Mouse (Mus musculus): ENCODE measurements around the gene 4933400A11Rik. TPM values are rescaled to one million over a fixed set of nuclear protein-coding genes. Genes with fewer than 3 reads are reported as not detected.

The 4933400A11Rik gene
- total and polyA plus RNA-seq, 3 experiments: not detected

DNA sequence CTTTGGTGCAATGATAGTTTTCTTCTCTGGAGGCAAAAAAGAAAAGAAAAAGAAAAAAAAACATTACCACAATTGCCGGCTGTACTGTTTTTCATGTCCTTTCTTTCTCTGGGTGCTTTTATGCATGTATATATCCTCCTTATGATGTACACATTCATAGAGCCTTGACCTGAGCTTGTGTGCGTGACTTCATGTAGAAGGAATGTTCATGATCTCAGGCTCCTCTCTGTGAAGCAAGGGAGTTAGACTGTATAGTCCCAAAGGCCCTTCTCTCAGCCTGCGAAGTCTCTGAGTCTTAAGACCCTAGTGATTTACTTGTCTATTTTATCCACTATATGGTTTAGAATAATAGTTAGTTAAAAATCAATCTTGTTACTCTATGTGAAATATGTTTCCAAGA, 21.4 kb downstream of the 4933400A11Rik start:
- no peaks in the 10 kb centered on the region for H3K9me3 ChIP-seq (replicated peaks; ENCODE audit: low read length)
- H3K79me2 ChIP-seq (replicated peaks; ENCODE audit: control insufficient read depth, extremely low read depth, insufficient read depth, poor library complexity, severe bottlenecking): no peaks in the 10 kb centered on the region

DNA sequence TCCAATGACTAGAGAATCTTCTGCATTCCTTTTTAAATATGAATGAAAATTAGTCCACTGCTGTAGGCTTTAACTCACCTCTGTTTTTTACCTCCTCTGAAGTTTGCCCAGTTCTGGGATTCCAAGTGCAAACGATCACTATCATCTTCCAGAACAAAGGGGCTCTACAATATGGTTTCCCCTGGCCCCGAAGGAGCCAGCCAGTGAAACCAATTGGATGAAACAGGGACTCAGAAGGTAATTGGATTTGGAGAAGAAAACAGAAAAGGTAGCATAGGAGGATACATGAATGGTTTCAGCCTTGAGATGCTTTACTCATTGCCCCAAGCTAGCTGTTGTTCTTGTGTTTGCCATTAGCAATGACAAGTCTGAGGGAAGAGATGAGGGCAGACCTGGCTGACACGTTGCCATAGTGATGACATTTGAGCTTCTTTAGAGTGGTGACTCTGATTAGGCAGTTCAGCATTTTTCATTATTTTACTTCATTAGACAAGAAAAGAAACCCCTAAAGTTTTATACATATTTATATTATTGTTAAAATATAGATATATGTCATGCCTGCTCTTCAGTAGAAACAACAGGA, 44.0 kb downstream of the 4933400A11Rik start:
- H3K27me3 ChIP-seq (replicated peaks): no peaks in the 10 kb centered on the region
- dilution Hi-C loops (cut with MboI; ENCODE audit: extremely low pct_ligation_motif_present, extremely low pct_unique_long_range_greater_than_20kb, low sequenced_read_pairs): no loop called here

More for the DNA sequence above, 21.4 kb downstream of the 4933400A11Rik start:
- no peaks in the 10 kb centered on the region for H3K27me3 ChIP-seq (replicated peaks)
- H3K27ac ChIP-seq (ENCODE audit: insufficient read depth, low read depth): no peak overlapping the region
- no peak overlapping the region for H3K4me3 ChIP-seq (replicated peaks in 1 of 3; ENCODE audit: low read depth in 2 of 3, low read length in 2 of 3, poor library complexity in 1 of 3)
- TF ChIP-seq MXI1 (IDR thresholded peaks at IDR 0.05; ENCODE audit: low read depth, low read length) (no peak), NELFE (IDR thresholded peaks at IDR 0.05; ENCODE audit: low read depth, low read length) (no peak), E2F4 (IDR thresholded peaks at IDR 0.05; ENCODE audit: insufficient replicate concordance, low read depth, low read length) (no peak), CTCF (conservative IDR thresholded peaks at IDR 0.05 in 1 of 2, IDR thresholded peaks at IDR 0.05 in 1 of 2; ENCODE audit: low read depth in 2 of 2, low read length in 2 of 2) (no peak), PAX5 (IDR thresholded peaks at IDR 0.05; ENCODE audit: low read length) (no peak), RCOR1 (conservative IDR thresholded peaks at IDR 0.05; ENCODE audit: low read depth, low read length) (no peak), NRF1 (IDR thresholded peaks at IDR 0.05; ENCODE audit: low read depth, low read length) (no peak), USF2 (conservative IDR thresholded peaks at IDR 0.05; ENCODE audit: low read depth, low read length) (no peak), ZC3H11A (IDR thresholded peaks at IDR 0.05; ENCODE audit: low read depth, low read length) (no peak), MAZ (IDR thresholded peaks at IDR 0.05; ENCODE audit: low read depth, low read length) (no peak)
- no peak for DNase-seq (ENCODE audit: extremely low read depth)
- dilution Hi-C loops (cut with MboI; ENCODE audit: extremely low pct_ligation_motif_present, extremely low pct_unique_long_range_greater_than_20kb, low sequenced_read_pairs) (no loop called here), in situ Hi-C loops (cut with MboI; ENCODE audit: low pct_ligation_motif_present, low pct_unique_long_range_greater_than_20kb, low sequenced_read_pairs) (no loop called here)
- no peak overlapping the region for H3K9ac ChIP-seq (ENCODE audit: insufficient read depth, low read depth)
- no peaks in the 10 kb centered on the region for H3K36me3 ChIP-seq (replicated peaks in 1 of 2; ENCODE audit: control insufficient read depth in 1 of 2, insufficient read depth in 1 of 2, low read length in 1 of 2)
- no peak overlapping the region for H3K4me2 ChIP-seq (ENCODE audit: insufficient read depth, low read depth, poor library complexity, severe bottlenecking)
- no peaks in the 10 kb centered on the region for H3K4me1 ChIP-seq (ENCODE audit: control insufficient read depth in 1 of 2, insufficient read depth in 2 of 2)

More for the DNA sequence above, 44.0 kb downstream of the 4933400A11Rik start:
- no peak overlapping the region for H3K27ac ChIP-seq (ENCODE audit: insufficient read depth, low read depth)
- H3K9ac ChIP-seq (ENCODE audit: insufficient read depth, low read depth): no peak overlapping the region
- H3K4me2 ChIP-seq (ENCODE audit: insufficient read depth, low read depth, poor library complexity, severe bottlenecking): no peak overlapping the region
- H3K79me2 ChIP-seq (replicated peaks; ENCODE audit: control insufficient read depth, extremely low read depth, insufficient read depth, poor library complexity, severe bottlenecking): no peaks in the 10 kb centered on the region
- in situ Hi-C loops (cut with MboI; ENCODE audit: low pct_ligation_motif_present, low pct_unique_long_range_greater_than_20kb, low sequenced_read_pairs): no loop called here
- no peaks in the 10 kb centered on the region for H3K9me3 ChIP-seq (replicated peaks; ENCODE audit: low read length)
- DNase-seq (ENCODE audit: extremely low read depth): no peak
- no peaks in the 10 kb centered on the region for H3K4me1 ChIP-seq (ENCODE audit: control insufficient read depth in 1 of 2, insufficient read depth in 2 of 2)
- no peak overlapping the region for H3K4me3 ChIP-seq (replicated peaks in 1 of 3; ENCODE audit: low read depth in 2 of 3, low read length in 2 of 3, poor library complexity in 1 of 3)
- H3K36me3 ChIP-seq (replicated peaks in 1 of 2; ENCODE audit: control insufficient read depth in 1 of 2, insufficient read depth in 1 of 2, low read length in 1 of 2): no peaks in the 10 kb centered on the region
- TF ChIP-seq ETS1 (conservative IDR thresholded peaks at IDR 0.05; ENCODE audit: low read depth, low read length) (no peak), POLR2A (IDR thresholded peaks at IDR 0.05; ENCODE audit: low read depth, low read length) (no peak), RAD21 (IDR thresholded peaks at IDR 0.05; ENCODE audit: low read depth, low read length) (no peak), ZC3H11A (IDR thresholded peaks at IDR 0.05; ENCODE audit: low read depth, low read length) (no peak), IRF4 (IDR thresholded peaks at IDR 0.05; ENCODE audit: low read depth, low read length) (no peak), ZNF384 (IDR thresholded peaks at IDR 0.05; ENCODE audit: low read depth, low read length) (no peak), JUN (IDR thresholded peaks at IDR 0.05; ENCODE audit: insufficient read depth, low read depth, low read length) (no peak), ELF1 (IDR thresholded peaks at IDR 0.05; ENCODE audit: low read depth, low read length) (no peak)

Other genes starting within 250 kb of the 4933400A11Rik start
- gene Mid1, start 94.4 kb downstream of the 4933400A11Rik start, total RNA-seq (2012; rRNA removed): 4.4 and 6.2 TPM in 2 replicates
- gene Mid1, start 94.4 kb downstream of the 4933400A11Rik start, total RNA-seq (2014; rRNA removed): 2.0 and 3.3 TPM in 2 replicates
- gene Mid1, start 94.4 kb downstream of the 4933400A11Rik start, polyA plus RNA-seq (2012; ENCODE audit: insufficient read length, low read depth): 12.1 and 15.0 TPM in 2 replicates
- gene Gm21887, start 230.0 kb upstream of the 4933400A11Rik start, total RNA-seq (2012; rRNA removed): 288 and 398 TPM in 2 replicates
- 60.4 and 62.0 TPM in 2 replicates for gene Gm21887, start 230.0 kb upstream of the 4933400A11Rik start, total RNA-seq (2014; rRNA removed)
- gene Gm21887, start 230.0 kb upstream of the 4933400A11Rik start, polyA plus RNA-seq (2012; ENCODE audit: insufficient read length, low read depth): 606 and 724 TPM in 2 replicates